Mouse (Mus musculus) splenic B cell, adult 2 months (primary cell): ENCODE results near the gene Ormdl2.

Source experiments
- DNase-seq: peaks from one replicate; pipeline ENCODE4 v3.0.0-alpha.2; 2011; ENCODE audit warnings: low read depth, low spot score
- H3K27me3 ChIP-seq: 2 replicates; pipeline ENCODE4 v1.6.1; 2012; ENCODE audit warnings: mild to moderate bottlenecking, low read length, moderate library complexity, mixed read lengths; ENCODE audit not compliant: control insufficient read depth, poor library complexity, insufficient read depth, severe bottlenecking
- H3K36me3 ChIP-seq: 2 replicates; pipeline ENCODE4 v1.6.1; 2012; ENCODE audit warnings: mild to moderate bottlenecking, low read length, moderate library complexity, mixed read lengths; ENCODE audit not compliant: control insufficient read depth, poor library complexity, insufficient read depth, severe bottlenecking

Ormdl2 gene

DNA sequence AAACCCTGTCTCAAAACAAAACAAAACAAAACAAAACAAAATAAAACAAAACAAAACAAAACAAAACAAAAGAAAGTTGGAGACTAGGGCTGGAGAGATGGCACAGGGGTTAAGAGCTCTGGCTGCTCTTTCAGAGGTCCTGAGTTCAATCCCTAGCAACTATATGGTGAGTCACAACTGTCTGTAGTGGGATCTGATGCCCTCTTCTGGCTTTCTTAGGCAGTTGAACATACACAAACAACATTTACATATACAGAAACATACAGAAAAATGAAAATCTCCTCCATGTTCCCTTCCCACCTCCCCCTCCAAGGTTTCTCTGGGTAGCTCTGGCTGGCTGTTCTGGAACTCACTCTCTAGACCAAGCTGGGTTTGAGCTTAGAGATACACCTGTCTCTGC is 29.4 kb downstream of the Ormdl2 start:
- no peaks in the 10 kb centered on the region for H3K27me3 ChIP-seq
- DNase-seq, result no peak
- H3K36me3 ChIP-seq, result no peaks in the 10 kb centered on the region

- DNase-seq, result no peak
- H3K27me3 ChIP-seq, result no peaks in the 10 kb centered on the region
- no peaks in the 10 kb centered on the region for H3K36me3 ChIP-seq
Observed at GRCm38 (mm10) chr10:128790398-128791124, 30.9 kb downstream of the Ormdl2 start, which contains the start of gene Mmp19. Gene Mmp19 (plus strand): TSS chr10:128790910.

- no peaks in the 10 kb centered on the region for H3K27me3 ChIP-seq
- no peak for DNase-seq
- no peaks in the 10 kb centered on the region for H3K36me3 ChIP-seq
Observed at GRCm38 (mm10) chr10:128780200-128780599, 41.2 kb downstream of the Ormdl2 start.

DNA sequence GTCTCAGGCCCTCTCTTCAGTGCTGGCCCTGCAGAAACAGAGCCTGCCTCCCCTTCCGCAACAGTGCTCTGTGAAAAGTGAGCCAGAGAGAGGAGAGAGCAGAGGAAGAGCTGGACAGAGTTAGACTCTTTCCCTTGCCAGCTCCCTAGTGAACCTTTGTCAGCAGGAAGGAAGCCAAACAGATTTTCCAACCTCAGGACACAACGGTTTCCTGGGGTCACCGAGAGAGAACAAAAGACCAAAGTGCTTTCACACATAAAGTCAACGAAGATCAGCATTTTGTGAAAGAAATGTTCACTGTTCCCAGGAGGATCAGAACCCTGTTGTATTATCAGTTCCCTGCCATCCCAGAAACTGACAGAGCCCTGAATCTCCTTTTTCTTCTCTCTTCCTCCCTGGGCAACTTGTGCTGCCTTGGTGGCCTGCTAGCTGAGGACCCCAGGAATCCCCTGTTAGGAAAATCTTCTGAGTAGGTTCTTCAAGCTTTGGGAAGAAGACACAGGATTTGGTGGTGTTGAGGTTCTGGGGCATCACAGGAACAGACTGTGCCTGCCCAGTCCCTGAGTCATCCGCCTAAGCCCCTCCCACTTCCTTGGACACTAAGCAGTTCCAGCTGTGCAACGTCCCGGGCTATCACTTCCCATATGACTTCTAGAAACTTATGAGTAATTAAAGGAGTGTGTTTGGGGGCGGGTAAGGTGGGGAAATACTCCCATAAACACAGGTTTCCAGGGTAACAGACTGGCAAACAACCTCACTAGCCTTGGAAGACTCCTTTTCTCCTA is 42.2 kb downstream of the Ormdl2 start:
- no peaks in the 10 kb centered on the region for H3K36me3 ChIP-seq
- DNase-seq, result peak; percentile 33
- no peaks in the 10 kb centered on the region for H3K27me3 ChIP-seq

GRCm38 (mm10) chr10:128778441-128778840 is 43.0 kb downstream of the Ormdl2 start:
- no peaks in the 10 kb centered on the region for H3K36me3 ChIP-seq
- no peak for DNase-seq
- H3K27me3 ChIP-seq, result no peaks in the 10 kb centered on the region

DNA sequence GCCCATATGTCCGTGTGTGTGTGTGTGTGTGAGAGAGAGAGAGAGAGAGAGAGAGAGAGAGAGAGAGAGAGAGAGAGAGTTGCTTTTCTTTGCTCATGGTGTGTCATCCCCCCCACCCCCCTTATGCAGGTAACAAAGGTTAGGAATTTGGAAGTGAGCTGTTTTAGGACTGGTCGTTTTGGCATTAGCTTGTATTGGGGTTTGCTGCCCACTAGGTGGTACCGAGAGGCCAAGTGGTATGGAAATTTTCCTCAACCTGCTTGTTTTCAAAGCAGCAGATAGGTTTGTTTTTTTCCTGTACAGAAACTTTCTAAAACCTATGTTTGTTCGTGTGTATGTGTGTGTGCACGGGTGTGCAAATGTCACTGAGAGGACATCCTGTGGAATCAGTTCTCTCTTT is 47.8 kb downstream of the Ormdl2 start:
- Histone ChIP-seq H3K36me3 (no peaks in the 10 kb centered on the region), H3K27me3 (no peaks in the 10 kb centered on the region)
- DNase-seq, result peak; percentile 45

DNA sequence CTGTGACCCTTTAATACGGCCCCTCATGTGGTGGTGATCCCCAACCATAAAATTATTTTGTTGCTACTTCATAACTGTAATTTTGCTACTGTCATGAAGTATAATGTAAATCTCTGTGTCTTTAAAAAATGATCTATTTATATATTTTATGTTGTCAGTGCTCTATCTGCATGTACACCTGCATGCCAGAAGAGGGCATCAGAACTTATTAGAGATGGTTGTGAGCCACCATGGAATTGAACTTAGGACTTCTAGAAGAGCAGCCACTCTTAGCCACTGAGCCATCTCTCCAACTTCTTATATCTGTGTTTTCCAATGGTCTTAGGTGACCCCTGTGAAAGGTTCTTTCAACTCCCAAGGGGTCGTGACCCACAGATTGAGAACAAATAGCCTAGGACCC is 48.5 kb downstream of the Ormdl2 start:
- DNase-seq, result peak; percentile 47
- H3K36me3 ChIP-seq, result no peaks in the 10 kb centered on the region
- no peaks in the 10 kb centered on the region for H3K27me3 ChIP-seq
